Mouse (Mus musculus): ENCODE measurements around the gene Klf4. TPM values are rescaled to one million over a fixed set of nuclear protein-coding genes. Genes with fewer than 3 reads are reported as not detected.

Gene Klf4
- polyA plus RNA-seq, 1 experiment from 2014 or later = 3.7 TPM

DNA sequence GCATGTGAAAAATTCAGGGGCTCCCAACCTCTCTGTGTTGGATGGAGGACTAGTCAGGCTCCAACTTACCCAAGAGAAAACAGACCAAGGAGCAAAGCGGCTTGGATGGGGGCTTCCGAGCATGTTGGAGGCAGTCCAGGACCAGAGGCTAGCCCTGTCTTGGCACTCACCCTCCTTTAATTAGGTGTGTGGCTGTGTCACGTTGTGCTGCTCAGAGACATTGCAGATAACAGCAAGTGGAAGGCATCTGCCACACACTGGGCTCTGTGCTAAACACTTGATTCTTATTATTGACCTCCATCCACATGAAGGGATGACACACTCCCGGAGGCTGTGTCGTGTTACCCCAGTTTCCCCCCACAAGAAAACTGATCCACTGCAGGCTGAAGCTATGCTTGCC lies 53.9 kb downstream of the Klf4 start:
- H3K4me2 ChIP-seq = no peak overlapping the region
- H3K4me3 ChIP-seq (replicated peaks) = no peak overlapping the region
- H3K4me1 ChIP-seq = peaks cover 17% of the 10 kb centered on the region
- H3K27me3 ChIP-seq (replicated peaks) = no peaks in the 10 kb centered on the region
- 50% methylated on average over 5 of the region's 5 CpGs for WGBS
- ATAC-seq (ENCODE audit: low FRiP score) = peak; percentile 20; the same call in 1 of the 2 replicates
- H3K9ac ChIP-seq (replicated peaks) = no peak overlapping the region
- no peak overlapping the region for H3K27ac ChIP-seq (replicated peaks)
- no peaks in the 10 kb centered on the region for H3K9me3 ChIP-seq (replicated peaks)
- H3K36me3 ChIP-seq = no peaks in the 10 kb centered on the region

GRCm38 (mm10) chr4:55477933-55478332 lies 54.3 kb downstream of the Klf4 start:
- no peak overlapping the region for H3K4me2 ChIP-seq
- H3K4me1 ChIP-seq = peaks cover 17% of the 10 kb centered on the region
- ATAC-seq (ENCODE audit: low FRiP score) = no peak
- H3K9me3 ChIP-seq (replicated peaks) = no peaks in the 10 kb centered on the region
- 42% methylated on average over 4 of the region's 4 CpGs for WGBS
- no peaks in the 10 kb centered on the region for H3K36me3 ChIP-seq
- H3K4me3 ChIP-seq (replicated peaks) = no peak overlapping the region
- no peak overlapping the region for H3K9ac ChIP-seq (replicated peaks)
- no peak overlapping the region for H3K27ac ChIP-seq (replicated peaks)
- no peaks in the 10 kb centered on the region for H3K27me3 ChIP-seq (replicated peaks)

DNA sequence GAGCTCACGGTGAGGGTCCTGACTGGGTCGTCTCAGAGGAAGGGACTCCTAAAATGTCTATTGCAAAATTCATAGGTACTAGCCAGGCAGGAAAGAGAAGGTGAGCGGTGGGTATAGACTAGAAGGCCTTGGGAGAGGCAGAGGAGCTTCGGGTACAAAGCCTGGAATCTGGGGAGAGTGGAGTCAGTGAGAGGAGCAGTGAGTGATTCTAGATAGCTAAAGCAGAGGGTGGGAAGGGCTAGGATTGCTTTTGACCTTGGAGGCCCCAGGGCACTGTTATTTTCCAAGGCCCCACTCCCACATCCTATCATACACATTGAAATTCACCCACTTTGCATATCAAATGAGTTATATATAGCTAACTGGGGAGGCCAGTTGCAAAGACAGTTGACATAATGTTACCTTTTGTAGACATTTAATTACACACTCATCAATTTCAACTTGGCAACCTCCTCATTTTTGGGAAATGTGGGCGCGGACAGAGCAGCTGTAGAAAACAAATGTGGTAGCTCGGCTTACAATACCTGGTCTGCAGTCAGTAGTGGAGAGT lies 55.0 kb downstream of the Klf4 start:
- ATAC-seq (ENCODE audit: low FRiP score) = no peak

More for the DNA sequence above, 55.0 kb downstream of the Klf4 start:
- Histone ChIP-seq H3K4me3 (replicated peaks) (no peak overlapping the region), H3K27ac (replicated peaks) (no peak overlapping the region), H3K4me1 (peaks cover 17% of the 10 kb centered on the region), H3K36me3 (no peaks in the 10 kb centered on the region), H3K4me2 (no peak overlapping the region), H3K27me3 (replicated peaks) (no peaks in the 10 kb centered on the region), H3K9ac (replicated peaks) (no peak overlapping the region), H3K9me3 (replicated peaks) (no peaks in the 10 kb centered on the region)
- 80% methylated on average over 7 of the region's 7 CpGs for WGBS

Other genes with a start within 250 kb of the Klf4 start
- gene Rad23b, start 182.4 kb downstream of the Klf4 start, polyA plus RNA-seq (2015; fragmentation: Nextera tagmentation; extraction: Ambion mirVana) = 96.1 and 99.2 TPM in 2 replicates

Data from neural tube, embryonic 15.5 days (tissue).